Mouse (Mus musculus) hindbrain, postnatal 0 days (tissue): ENCODE measurements around the gene Cyp4f14. TPM values are rescaled to one million over a fixed set of nuclear protein-coding genes. Genes with fewer than 3 reads are reported as not detected.
"Not testable (repeated sequence)": the region's sequence is repeated elsewhere in the genome, so short reads cannot be mapped to it uniquely, and the experiment has no call there.

Source experiments
- ATAC-seq: fragments of 200-750 bp; cut with Nextera tagmentation; 2 replicates; pipeline ENCODE4 v1.8.0; 2017; ENCODE audit warnings: mild to moderate bottlenecking, moderate TSS enrichment, moderate library complexity
- DNase-seq: peaks from one replicate; pipeline ENCODE4 v3.0.0-alpha.2; 2015; ENCODE audit warnings: low spot score
- H3K27ac ChIP-seq: fragments of 300-500 bp; sonication (generic); 2 replicates; pipeline ENCODE4 v1.5.1; 2014; ENCODE audit warnings: mild to moderate bottlenecking
- H3K27me3 ChIP-seq: fragments of 300-500 bp; sonication (generic); 2 replicates; pipeline ENCODE4 v1.6.1; 2014; ENCODE audit warnings: low read length, mixed read lengths; ENCODE audit not compliant: insufficient read depth
- H3K36me3 ChIP-seq: fragments of 300-500 bp; sonication (generic); 2 replicates; pipeline ENCODE4 v1.6.1; 2014; ENCODE audit warnings: low read length, mixed read lengths; ENCODE audit not compliant: insufficient read depth
- H3K4me1 ChIP-seq: fragments of 300-500 bp; sonication (generic); 2 replicates; pipeline ENCODE4 v1.6.1; 2014; ENCODE audit warnings: antibody characterized with exemption, low read length, mixed read lengths; ENCODE audit not compliant: insufficient read depth
- H3K4me2 ChIP-seq: fragments of 300-500 bp; sonication (generic); 2 replicates; pipeline ENCODE4 v1.6.1; 2014; ENCODE audit warnings: low read depth, mild to moderate bottlenecking, low read length, moderate library complexity, mixed read lengths
- H3K4me3 ChIP-seq: fragments of 300-500 bp; sonication (generic); 2 replicates; pipeline ENCODE4 v1.5.1; 2014; ENCODE audit warnings: low read length
- H3K9ac ChIP-seq: fragments of 300-500 bp; sonication (generic); replicated peaks from 2 replicates; pipeline ENCODE4 v1.6.1; 2014; ENCODE audit warnings: mild to moderate bottlenecking, low read length, moderate library complexity, mixed read lengths
- H3K9me3 ChIP-seq: fragments of 300-500 bp; sonication (generic); 2 replicates; pipeline ENCODE4 v1.6.1; 2016; ENCODE audit warnings: low read length, mixed read lengths
- CTCF ChIP-seq: IDR thresholded peaks from 2 replicates; pipeline ENCODE4 v1.5.1; 2016; ENCODE audit warnings: antibody characterized with exemption, control low read depth, low read depth
- WGBS: fragments of 180-500 bp; shearing (Covaris S2); extraction: QIAGEN DNeasy Blood & Tissue Kit; methylation state at CpG from one replicate; pipeline ENCODE4 v1.1.7; 2014; 5-methylcytosine and 5-hydroxymethylcytosine counted together
- polyA plus RNA-seq: library from polyadenylated mRNA; unstranded; fragments of >200 nt; fragmentation: Nextera tagmentation; extraction: Ambion mirVana; gene quantifications from 2 replicates; pipeline ENCODE4 v1.2.1, GENCODE M21; 2015
- total RNA-seq: library from RNA; depleted of rRNA; stranded (reverse); fragments of >200 nt; gene quantifications from 2 replicates; pipeline ENCODE4 v1.2.3, GENCODE M21; 2014

Gene Cyp4f14
- total and polyA plus RNA-seq, 2 experiments from 2014 or later, result 0.64 to 0.78 TPM

DNA sequence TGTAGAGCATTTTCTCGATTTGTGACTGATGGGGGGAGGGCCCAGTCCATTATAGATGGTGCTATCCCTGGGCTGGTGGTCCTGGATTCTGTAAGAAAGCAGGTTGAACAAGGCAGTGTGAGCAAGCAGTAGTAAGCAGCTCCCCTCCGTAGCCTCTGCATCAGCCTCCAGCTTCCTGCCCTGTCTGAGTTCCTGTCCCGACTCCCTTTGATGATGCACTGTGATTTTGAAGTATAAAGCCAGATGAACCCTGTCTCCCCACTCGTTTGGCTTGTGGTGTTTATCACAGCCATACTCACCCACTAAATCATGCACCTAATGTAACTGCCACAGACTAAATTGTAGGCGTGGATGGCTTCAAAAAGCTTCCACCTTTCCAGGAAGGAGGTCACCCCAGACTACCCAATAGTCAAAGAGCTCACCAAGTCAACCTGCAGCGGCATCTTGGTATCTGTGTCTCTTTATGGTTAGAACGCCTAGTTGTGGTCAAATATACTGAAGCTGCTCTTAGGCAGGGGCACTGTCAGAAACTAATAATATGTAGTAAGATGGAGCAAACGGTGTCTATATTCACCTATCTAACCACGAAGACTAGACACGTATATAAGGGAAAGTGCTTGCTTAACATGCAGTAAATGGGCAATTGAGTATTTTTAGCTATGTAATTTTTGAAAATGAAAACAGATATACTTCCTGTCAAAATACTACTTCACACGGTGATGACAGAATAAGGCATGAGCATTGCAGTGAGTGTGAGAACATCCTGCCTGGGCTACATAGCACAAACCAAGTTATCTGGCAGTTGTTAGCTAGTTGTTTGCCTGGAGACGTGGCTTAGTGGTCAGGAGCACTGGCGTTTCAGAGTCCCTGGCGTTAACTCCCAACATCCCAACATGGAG lies 36.6 kb downstream of the Cyp4f14 start:
- Histone ChIP-seq H3K9me3 (no peaks in the 10 kb centered on the region), H3K4me3 (no peak overlapping the region), H3K9ac (no peak overlapping the region), H3K27ac (no peak overlapping the region), H3K27me3 (no peaks in the 10 kb centered on the region), H3K4me2 (no peak overlapping the region), H3K4me1 (no peaks in the 10 kb centered on the region), H3K36me3 (peaks cover 33% of the 10 kb centered on the region)
- ATAC-seq (no peak), DNase-seq (no peak)
- WGBS, result 96% methylated on average over 14 of the region's 14 CpGs
- TF ChIP-seq CTCF, result no peak

DNA sequence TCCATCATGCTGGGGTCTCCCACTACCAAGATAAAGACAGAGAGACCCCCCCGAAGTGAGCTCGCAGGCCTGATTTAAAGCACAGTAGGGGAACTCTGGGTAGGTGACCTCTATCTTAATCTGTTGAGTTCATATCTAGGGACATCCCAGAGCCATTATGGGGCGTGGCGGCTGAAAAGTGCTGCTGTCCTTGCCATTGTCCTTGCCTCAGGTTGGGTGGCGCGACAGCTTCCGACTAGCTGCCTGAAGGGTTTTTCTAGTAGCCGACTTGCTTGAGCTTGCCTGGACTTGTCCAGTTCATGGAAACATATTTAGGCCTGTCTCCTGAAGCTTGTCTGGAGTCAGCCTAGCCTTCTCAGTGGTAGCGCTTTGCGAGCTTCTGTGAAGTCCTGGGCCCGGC lies 38.4 kb downstream of the Cyp4f14 start:
- no peaks in the 10 kb centered on the region for H3K4me1 ChIP-seq
- H3K27me3 ChIP-seq, result no peaks in the 10 kb centered on the region
- H3K9me3 ChIP-seq, result no peaks in the 10 kb centered on the region
- no peak for TF ChIP-seq CTCF
- no peak overlapping the region for H3K27ac ChIP-seq
- ATAC-seq (no peak), DNase-seq (no peak)
- WGBS, result 94% methylated on average over 11 of the region's 11 CpGs
- H3K9ac ChIP-seq, result no peak overlapping the region
- H3K4me2 ChIP-seq, result no peak overlapping the region
- no peak overlapping the region for H3K4me3 ChIP-seq
- H3K36me3 ChIP-seq, result peaks cover 26% of the 10 kb centered on the region

DNA sequence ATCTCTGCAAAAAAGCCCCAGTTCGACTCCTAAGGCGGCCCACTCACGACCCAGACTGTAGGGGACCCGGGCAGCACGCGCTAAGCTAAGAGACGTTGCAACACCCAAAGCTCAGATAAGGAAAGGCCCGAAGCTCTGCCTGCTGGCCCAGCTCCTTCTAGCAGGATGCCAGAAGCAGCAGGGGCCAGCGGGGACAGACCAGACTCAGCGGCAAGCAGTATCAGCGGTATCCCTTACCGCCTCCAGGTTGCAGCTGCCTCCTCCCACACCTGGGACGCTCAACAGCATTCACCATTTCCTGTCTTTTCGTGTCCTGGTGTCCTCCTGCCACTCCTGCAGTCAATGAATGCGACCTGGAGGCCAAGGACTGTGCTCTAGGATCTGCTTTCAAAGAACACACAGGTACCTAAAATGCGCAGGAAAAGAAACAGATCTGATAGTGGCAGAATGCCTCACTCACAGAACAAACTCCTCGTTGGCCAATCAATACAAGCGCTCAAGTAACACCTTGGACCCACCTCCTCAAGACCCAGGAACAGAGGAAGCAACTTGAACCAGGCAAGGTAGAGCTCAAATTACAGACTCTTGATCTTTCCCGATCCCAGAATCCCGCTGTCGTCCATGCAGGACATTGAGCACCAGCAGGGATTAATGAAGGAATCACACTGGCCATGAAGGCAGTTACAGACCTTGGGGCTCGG lies 39.5 kb downstream of the Cyp4f14 start:
- no peak for ATAC-seq
- no peak for TF ChIP-seq CTCF
- WGBS, result 14% methylated on average over 22 of the region's 22 CpGs

DNA sequence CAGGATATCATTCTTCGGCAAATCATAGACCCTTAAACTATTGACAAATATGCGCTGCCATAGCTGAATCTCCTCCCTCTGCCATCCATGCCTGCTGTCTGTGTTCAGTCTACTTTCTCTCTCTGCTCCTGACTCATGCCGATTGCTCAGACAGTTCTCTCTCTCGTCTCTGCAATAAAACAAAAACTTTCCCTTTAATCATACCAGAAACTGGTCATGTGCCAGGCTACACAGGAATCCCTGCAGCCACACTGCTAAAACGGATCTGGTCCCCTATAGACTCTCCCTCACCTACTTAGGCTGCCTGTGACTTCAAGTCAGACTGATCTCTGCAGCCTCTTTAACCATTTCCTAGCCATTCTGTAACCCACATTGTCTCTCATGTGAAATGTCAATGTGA lies 44.4 kb downstream of the Cyp4f14 start:
- TF ChIP-seq CTCF, result no peak
- 55% methylated on average over 5 of the region's 5 CpGs for WGBS
- DNase-seq (no peak), ATAC-seq (no peak)
- H3K9ac ChIP-seq, result no peak overlapping the region
- no peaks in the 10 kb centered on the region for H3K36me3 ChIP-seq
- no peaks in the 10 kb centered on the region for H3K4me1 ChIP-seq
- no peak overlapping the region for H3K4me2 ChIP-seq
- no peaks in the 10 kb centered on the region for H3K27me3 ChIP-seq
- no peak overlapping the region for H3K4me3 ChIP-seq
- no peak overlapping the region for H3K27ac ChIP-seq
- no peaks in the 10 kb centered on the region for H3K9me3 ChIP-seq

More for the DNA sequence above, 39.5 kb downstream of the Cyp4f14 start:
- Histone ChIP-seq H3K4me2 (no peak overlapping the region), H3K9me3 (no peaks in the 10 kb centered on the region), H3K27me3 (no peaks in the 10 kb centered on the region), H3K27ac (no peak overlapping the region), H3K9ac (no peak overlapping the region), H3K4me3 (no peak overlapping the region), H3K36me3 (peaks cover 15% of the 10 kb centered on the region; the same call in 1 of the 2 replicates), H3K4me1 (no peaks in the 10 kb centered on the region)
- no peak for DNase-seq

DNA sequence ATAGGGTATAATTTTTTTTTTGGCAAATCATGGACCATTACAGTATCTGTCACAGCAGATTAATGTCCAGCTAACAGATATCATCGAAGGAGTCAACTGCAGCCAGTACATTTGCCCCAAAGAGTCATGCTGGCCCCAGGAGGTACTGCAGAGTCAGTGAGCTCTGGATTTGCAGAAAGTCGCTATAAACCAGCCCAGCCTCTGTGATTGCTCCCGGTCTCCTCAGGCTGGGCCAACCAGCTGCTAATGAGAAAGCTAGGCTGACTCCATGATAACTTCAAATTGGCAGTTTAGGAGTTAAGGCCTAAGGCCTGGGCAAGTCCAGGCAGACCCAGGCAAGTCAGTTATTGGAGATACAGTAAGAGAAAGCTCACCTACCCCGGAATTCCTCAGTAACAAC lies 45.1 kb downstream of the Cyp4f14 start:
- H3K4me3 ChIP-seq, result no peak overlapping the region
- H3K27me3 ChIP-seq, result no peaks in the 10 kb centered on the region
- DNase-seq, result no peak
- H3K9me3 ChIP-seq, result no peaks in the 10 kb centered on the region
- no peak for ATAC-seq
- no peaks in the 10 kb centered on the region for H3K36me3 ChIP-seq
- H3K27ac ChIP-seq, result no peak overlapping the region
- H3K4me2 ChIP-seq, result no peak overlapping the region
- WGBS, result 76% methylated on average over 4 of the region's 4 CpGs
- H3K9ac ChIP-seq, result no peak overlapping the region
- no peak for TF ChIP-seq CTCF
- no peaks in the 10 kb centered on the region for H3K4me1 ChIP-seq

DNA sequence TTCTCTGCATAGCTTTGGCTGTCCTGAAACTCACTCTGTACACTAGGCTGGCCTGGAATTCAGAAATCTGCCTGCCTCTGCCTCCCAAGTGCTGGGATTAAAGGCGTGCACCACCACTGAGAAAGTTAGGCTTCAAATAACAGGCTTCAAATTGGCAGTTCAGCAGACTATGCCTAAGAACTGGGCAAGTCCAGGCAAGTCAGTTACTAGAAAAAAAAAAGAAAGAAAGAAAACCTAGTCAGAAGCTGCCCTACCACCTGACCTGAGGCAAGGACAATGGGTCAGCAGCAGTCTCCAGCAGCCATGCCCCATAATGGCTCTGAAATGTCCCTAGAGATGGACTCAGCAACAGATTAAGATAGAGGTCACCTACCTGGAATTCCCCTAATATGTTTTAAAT lies 45.7 kb downstream of the Cyp4f14 start:
- Histone ChIP-seq H3K9ac (no peak overlapping the region), H3K36me3 (no peaks in the 10 kb centered on the region), H3K4me3 (no peak overlapping the region), H3K4me1 (no peaks in the 10 kb centered on the region), H3K27ac (no peak overlapping the region), H3K4me2 (no peak overlapping the region), H3K9me3 (no peaks in the 10 kb centered on the region), H3K27me3 (no peaks in the 10 kb centered on the region)
- TF ChIP-seq CTCF, result no peak
- 90% methylated on average over 1 of the region's 1 CpGs for WGBS
- DNase-seq (no peak), ATAC-seq (no peak)

DNA sequence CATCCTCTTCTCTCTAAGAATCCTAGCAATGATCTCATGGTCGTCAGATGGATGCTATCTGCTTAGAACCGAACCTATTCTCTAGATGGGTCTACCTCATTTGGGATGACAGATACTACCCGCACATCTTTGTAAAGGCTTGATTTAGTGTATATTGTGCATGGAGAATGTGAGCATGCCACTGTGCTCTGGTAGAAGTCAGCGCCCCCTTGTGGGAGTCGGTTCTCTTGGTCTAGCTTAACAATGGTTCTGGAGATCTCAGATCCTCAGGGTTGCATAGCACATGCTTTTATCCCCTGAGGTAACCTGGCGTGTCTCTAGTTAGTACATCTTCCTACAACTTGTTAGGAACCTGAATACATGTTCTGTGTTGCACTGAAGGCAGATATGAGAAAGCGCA lies 49.9 kb downstream of the Cyp4f14 start:
- not testable (repeated sequence) for H3K9me3 ChIP-seq, H3K4me1 ChIP-seq, H3K4me3 ChIP-seq, H3K27ac ChIP-seq, H3K4me2 ChIP-seq, H3K27me3 ChIP-seq, H3K9ac ChIP-seq, ATAC-seq, H3K36me3 ChIP-seq, DNase-seq
- WGBS, result 58% methylated on average over 3 of the region's 7 CpGs

DNA sequence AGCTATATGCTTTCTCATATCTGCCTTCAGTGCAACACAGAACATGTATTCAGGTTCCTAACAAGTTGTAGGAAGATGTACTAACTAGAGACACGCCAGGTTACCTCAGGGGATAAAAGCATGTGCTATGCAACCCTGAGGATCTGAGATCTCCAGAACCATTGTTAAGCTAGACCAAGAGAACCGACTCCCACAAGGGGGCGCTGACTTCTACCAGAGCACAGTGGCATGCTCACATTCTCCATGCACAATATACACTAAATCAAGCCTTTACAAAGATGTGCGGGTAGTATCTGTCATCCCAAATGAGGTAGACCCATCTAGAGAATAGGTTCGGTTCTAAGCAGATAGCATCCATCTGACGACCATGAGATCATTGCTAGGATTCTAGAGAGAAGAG lies 60.4 kb downstream of the Cyp4f14 start:
- H3K27me3 ChIP-seq, DNase-seq, H3K27ac ChIP-seq, ATAC-seq, H3K4me3 ChIP-seq, H3K4me2 ChIP-seq, H3K36me3 ChIP-seq, H3K4me1 ChIP-seq, H3K9ac ChIP-seq, H3K9me3 ChIP-seq: not testable (repeated sequence)
- WGBS, result 69% methylated on average over 3 of the region's 6 CpGs
